Mouse (Mus musculus) adrenal gland, adult 2 months (tissue): ENCODE measurements around the gene Nlrp9b. TPM values are rescaled to one million over a fixed set of nuclear protein-coding genes. Genes with fewer than 3 reads are reported as not detected.
"Not testable (repeated sequence)": the region's sequence is repeated elsewhere in the genome, so short reads cannot be mapped to it uniquely, and the experiment has no call there.

Experiments used
- DNase-seq: peaks from one replicate; pipeline ENCODE4 v3.0.0; 2021
- long read RNA-seq: library from polyadenylated mRNA; stranded (forward); transcript quantifications from one replicate; pipeline ENCODE4 v2.0.0, GENCODE M21; 2021
- polyA plus RNA-seq: library from polyadenylated mRNA; depleted of rRNA; stranded (reverse); fragments of >200 nt; gene quantifications from 2 replicates; pipeline ENCODE4 v1.2.3, GENCODE M21; 2012; rRNA removed
- total RNA-seq, 2 experiments: library from RNA; stranded (reverse); gene quantifications; 2 replicates each; pipeline ENCODE4 v1.2.3; 2021

Gene Nlrp9b
- total RNA-seq (not detected), polyA plus RNA-seq (not detected in 2 replicates)
- long read RNA-seq, result 0 reads

GRCm38 (mm10) chr7:19991165-19991564 is at the start of gene Nlrp9b:
TSS of gene Nlrp9b (plus strand) at chr7:19991465.
- DNase-seq, result not testable (repeated sequence)

- no peak for DNase-seq
Measured at GRCm38 (mm10) chr7:19944709-19945108, 46.6 kb upstream of the Nlrp9b start.

DNA sequence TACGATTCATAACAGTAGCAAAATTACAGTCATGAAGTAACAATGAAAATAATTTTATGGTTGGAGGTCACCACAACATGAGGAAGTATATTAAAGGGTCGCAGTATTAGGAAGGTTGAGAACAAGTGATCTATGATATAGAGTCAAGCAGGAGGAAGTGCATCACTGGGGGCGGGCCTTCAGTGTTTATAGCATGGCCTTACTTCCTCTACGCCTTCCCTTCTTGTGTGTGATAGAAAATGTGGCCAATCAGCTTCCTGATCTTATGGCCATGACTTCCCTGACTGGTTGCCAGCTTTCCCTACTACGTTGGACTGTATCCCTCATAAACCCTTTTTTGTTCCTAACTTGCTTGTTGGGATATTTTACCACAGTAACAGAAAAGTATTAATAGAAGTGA is 46.1 kb upstream of the Nlrp9b start:
- DNase-seq, result no peak

- DNase-seq, result no peak
Measured at GRCm38 (mm10) chr7:19945821-19946515, 45.3 kb upstream of the Nlrp9b start.

GRCm38 (mm10) chr7:19948956-19949355 is 42.3 kb upstream of the Nlrp9b start:
- no peak for DNase-seq

GRCm38 (mm10) chr7:19949996-19950395 is 41.3 kb upstream of the Nlrp9b start:
- no peak for DNase-seq

DNA sequence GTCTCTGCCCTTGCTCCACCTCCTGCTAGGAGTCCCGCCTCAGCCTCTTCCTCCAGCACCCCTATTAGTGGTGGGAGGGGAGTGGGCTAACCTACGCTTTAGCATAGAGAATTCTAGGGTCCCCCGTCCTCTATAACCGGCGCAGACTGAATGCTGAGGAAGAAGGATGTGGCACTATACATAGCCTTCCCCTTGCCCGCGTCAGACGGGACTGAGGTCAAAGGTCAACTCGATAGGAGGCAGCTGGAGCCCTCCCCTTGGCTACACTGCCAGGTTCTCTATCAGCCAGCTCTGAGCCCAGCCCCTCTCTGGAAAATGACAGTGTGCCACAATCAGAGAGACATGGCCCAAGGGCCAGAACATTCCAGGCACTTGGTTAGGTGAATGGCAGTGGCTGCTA is 40.7 kb upstream of the Nlrp9b start, which contains the start of gene Igsf23:
Igsf23 (minus strand) TSS at position 168 of the 400 bp plus-strand sequence.
- no peak for DNase-seq

DNA sequence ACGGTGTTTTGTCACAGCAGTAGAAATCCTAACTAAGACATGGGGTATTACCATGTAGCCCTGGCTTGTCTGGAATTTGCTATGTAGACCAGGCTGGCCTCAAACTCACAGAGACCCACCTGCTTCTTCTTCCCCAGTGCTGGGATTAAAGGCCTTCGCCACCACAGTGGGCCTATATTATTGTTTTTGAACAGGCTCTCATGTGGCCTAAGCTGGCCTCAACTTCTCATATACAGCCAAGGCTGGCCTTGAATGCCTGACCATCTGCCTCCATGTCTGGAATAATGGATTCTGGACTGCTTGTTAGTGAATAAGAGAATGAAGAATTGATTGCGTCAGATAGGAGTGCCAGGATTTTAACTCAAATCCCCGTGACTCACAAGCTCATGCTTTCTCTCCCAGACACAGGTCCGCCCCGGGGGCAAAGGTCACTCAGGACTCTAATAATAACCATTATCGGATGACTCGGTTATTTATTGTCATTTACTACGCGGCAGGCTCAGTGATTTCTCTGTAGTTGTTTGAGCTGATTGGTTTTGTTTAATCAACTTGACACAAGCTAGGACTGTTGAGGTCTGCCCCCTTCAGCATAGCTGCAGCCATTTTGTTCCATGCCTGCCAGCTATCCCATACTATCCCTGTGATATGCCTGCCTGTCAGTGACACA is 38.8 kb upstream of the Nlrp9b start:
- peak; percentile 77 for DNase-seq

DNA sequence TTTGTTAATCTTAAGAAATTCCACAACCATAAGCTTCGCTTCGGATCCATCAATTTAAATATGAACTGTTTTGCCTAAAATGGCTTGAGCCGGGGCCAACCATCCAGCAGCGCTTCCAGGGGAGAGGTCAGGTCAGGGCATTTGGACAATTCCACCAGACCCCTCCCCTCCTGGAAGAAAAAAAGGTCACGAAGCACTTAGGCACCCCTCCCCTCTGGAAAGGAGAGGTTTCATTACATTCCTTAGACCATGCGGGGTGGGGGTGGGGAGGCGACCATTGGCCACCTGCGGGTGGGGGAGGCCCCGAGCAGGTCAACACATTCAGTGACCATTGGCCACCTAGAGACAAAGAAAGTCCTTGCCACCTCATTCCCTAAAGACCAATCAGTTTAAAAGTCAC is 38.2 kb upstream of the Nlrp9b start:
- no peak for DNase-seq

DNA sequence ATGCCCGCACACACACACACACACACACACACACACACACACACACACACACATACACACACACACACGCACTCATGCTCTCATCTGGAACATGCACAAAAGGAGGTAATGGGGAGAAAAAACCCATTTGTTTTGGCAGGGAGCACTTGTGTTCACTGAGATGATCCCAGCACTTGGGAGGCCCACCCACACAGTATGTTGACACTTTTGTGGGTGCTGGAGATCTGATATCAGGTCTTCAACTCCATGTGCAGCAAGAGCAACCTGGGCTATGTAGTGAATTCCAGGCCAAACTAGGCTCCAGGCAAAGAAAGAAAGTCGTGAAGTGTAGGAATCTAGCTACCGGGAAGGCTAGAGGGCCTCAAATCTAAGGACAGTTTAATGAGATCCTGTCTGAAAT is 35.4 kb upstream of the Nlrp9b start:
- no peak for DNase-seq

GRCm38 (mm10) chr7:19956341-19956781 is 34.9 kb upstream of the Nlrp9b start:
- DNase-seq, result peak; percentile 84

- DNase-seq, result no peak
Measured at GRCm38 (mm10) chr7:19962423-19962822, 28.8 kb upstream of the Nlrp9b start.

GRCm38 (mm10) chr7:19964985-19965579 is 26.2 kb upstream of the Nlrp9b start, which contains the start of gene Ceacam20:
TSS of gene Ceacam20 (plus strand) at chr7:19965412.
- DNase-seq, result no peak

- no peak for DNase-seq
Measured at GRCm38 (mm10) chr7:19969106-19969505, 22.2 kb upstream of the Nlrp9b start.

DNA sequence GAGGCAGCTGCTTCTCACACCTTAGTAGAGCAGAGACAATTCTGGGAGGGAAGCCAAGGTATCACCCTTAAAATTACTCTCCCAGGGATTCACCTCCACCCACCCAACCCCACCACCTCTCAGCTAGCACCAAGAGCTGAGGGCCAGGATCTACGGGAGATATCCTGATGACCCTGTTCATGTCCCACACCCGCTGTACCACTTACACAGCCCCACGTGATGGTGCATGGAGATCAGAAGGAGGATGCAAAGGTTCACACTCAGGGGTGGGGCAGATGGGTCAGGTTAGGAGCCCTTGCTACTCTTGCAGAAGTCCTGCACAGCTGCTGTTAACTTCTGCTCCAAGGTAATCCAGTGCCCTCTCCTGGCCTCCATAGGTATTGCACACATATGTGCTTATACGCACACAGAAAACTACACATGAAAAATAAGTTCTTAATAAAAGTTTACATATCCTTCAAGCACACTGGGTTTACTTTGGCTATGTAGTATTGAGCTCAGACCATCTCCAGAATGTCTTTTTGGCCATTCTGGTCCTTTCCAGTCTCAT is 21.6 kb upstream of the Nlrp9b start:
- DNase-seq, result no peak

GRCm38 (mm10) chr7:19970196-19970595 is 21.1 kb upstream of the Nlrp9b start:
- DNase-seq, result no peak

- DNase-seq, result no peak
Measured at GRCm38 (mm10) chr7:19971516-19971915, 19.7 kb upstream of the Nlrp9b start.

DNA sequence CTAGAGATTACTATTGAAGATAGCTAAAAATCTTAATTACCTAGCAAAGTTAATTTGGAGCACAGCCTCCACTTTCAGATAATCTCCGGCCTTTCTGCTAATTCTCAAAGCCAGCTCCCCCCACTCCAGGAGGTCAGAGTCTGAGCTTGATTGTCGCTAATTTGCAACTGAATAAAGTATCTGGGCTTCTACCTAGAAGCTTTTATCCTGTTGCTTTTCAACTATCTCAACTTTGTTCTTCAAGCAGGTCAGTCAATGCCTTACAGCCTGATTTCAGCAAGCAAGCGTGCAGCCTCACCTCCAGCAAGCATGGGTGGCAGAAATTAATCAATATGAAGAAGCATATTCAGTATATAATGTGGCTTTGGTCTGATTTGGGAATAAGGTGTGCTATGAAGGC is 5.5 kb downstream of the Nlrp9b start:
- DNase-seq, result not testable (repeated sequence)

GRCm38 (mm10) chr7:20009987-20010386 is 18.7 kb downstream of the Nlrp9b start:
- DNase-seq, result no peak

GRCm38 (mm10) chr7:20064100-20064499 is 72.8 kb downstream of the Nlrp9b start:
- not testable (repeated sequence) for DNase-seq

GRCm38 (mm10) chr7:20078118-20078517 is 86.9 kb downstream of the Nlrp9b start:
- not testable (repeated sequence) for DNase-seq

GRCm38 (mm10) chr7:20099380-20099779 is 108.1 kb downstream of the Nlrp9b start, which contains the start of gene Vmn1r91:
TSS of gene Vmn1r91 (plus strand) at chr7:20099680.
- DNase-seq, result not testable (repeated sequence)

DNA sequence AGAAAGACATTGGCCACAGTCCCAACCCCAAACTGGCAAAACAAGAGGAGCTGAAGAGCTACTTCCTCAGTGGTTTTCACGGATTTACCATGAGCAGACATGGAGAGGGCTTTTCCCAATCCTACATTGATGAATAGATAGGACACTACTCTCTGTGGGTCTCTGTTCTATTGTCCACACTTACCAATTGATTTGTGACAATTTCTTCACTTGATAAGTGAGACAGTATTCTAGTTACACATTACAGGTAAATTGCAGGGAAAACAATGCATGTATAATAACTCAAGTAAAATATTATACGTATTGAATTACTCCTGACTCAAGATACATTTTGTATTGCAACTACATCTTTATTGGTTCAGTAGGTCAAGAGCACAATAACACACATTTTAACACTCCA is 131.2 kb downstream of the Nlrp9b start, which contains the start of gene Gm16442:
Gm16442 (minus strand) TSS at position 101 of the 400 bp plus-strand sequence.
- DNase-seq, result not testable (repeated sequence)
